Mouse (Mus musculus) neutrophil, adult 5-6 weeks (primary cell): Measurements from ENCODE around the gene Mrm3. TPM values are rescaled to one million over a fixed set of nuclear protein-coding genes. Genes with fewer than 3 reads are reported as not detected.

Experiments used
- ATAC-seq: fragments of 151-379, 151-347 bp; 2 replicates; pipeline ENCODE4 v1.8.0; 2017; ENCODE audit warnings: mild to moderate bottlenecking, moderate TSS enrichment; ENCODE audit not compliant: insufficient number of reproducible peaks, poor library complexity, low FRiP score, severe bottlenecking; ENCODE audit errors: extremely low read depth
- total RNA-seq: library from RNA; stranded (forward); fragments of 200-1000 nt; gene quantifications from 2 replicates; pipeline ENCODE4 v1.2.3, GENCODE M21; 2017

Gene Mrm3
- total RNA-seq, 1 experiment from 2014 or later, result 7.7 TPM

DNA sequence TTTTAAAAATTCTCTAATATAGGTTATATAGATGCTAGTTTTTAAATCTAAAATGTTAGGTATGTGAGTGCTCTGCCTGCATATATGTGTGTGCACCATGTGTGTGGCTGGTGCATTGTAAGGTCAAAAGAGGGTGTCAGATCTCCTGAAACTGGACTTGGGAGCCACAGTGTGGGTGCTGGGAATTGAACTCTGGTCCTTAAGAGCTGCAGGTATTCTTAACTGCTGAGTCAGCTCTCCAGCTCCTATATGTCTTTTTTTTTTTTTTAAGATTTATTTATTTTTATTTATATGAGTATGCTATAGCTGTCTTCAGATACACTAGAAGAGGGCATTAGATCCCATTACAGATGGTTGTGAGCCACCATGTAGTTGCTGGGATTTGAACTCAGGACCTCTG lies 2.9 kb downstream of the Mrm3 start:
- no peak for ATAC-seq

DNA sequence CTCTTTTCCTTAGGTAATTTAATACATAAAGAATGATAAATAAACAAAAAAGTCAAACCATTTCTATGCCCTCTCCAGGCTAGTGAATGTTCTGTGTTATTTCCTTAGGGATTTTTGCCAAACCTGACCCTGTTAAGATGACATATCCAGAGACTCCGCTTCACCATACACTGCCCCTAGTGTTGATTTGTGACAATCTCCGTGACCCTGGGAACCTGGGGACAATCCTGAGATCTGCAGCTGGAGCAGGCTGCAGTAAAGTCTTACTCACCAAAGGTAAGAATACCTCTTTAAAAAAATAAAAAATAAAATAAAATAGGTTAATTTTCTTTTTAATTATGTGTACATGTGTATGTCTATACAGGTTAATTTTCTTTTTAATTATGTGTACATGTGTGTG lies 3.7 kb downstream of the Mrm3 start:
- no peak for ATAC-seq

DNA sequence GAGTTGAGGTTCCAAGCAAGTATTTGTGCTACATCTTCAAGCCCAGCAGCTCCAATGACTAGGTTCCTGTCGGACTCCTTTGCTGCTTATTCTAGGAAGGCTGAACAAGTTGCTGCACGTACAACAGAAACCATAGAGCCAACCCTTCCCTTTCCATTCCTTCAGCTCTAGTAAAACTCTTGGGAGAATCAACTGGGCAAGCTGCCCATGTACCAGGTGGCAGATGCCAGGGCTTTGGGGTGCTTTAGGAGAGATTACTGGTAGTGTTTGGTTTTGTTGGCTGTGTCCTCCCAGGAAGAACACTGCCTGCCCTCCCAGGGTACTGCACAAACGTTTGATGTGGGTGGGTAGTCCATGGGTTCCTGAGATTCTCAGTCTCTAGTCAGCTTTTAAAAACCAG lies 8.5 kb downstream of the Mrm3 start:
- ATAC-seq, result no peak

DNA sequence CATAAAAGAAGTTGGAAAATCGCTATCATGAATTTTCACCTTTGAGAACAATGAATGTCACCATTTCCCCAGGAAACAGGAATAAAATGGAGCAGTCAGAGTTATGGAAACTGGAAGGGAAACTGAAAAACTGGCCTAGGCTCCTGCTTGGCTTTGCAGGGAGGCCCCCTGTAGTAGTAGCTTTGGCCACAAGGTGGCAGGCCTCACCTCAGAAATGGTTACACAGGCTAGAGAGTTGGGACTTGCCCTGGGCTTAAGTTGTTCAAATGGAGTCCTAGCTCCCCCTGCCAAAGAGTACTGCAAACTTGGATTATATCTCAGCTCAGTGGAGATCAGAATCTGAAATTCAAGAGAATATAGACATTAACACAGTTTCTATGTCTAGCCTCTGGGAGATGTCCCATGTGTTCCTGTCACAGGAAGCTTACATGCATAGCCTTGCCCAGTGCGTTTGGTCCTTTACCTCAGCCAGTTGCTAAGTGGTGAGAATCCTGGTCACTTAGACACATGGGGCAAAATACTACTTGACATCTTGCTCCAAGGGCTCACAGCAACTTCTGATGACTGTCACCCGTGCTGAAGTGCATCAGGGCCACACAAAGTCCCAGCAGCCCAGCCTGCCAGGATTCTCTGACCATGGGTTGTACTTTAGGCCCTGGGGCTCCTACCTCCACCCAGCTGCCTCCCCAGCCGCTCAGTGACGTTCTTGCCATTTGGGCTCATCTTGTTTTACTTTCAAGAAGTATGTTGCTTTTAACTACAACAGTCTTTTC lies 9.8 kb downstream of the Mrm3 start:
- ATAC-seq, result peak; percentile 86

DNA sequence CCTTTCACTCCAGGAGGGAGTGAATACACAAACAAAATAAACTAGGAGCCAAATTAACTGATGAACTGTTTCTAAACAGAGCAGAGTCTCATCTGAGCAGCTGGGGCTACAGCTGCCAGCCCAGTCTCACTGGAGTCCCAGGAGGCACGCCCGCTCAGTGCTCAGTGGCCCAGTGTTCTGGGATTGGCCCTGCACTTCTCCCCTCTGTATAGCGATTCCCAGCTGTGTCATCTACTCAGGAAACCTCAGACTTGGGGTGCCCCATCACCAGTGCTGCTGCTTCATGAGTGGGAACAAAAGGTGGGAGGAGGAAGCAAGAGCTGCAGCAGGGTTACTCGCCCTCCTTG lies 10.4 kb downstream of the Mrm3 start:
- no peak for ATAC-seq

DNA sequence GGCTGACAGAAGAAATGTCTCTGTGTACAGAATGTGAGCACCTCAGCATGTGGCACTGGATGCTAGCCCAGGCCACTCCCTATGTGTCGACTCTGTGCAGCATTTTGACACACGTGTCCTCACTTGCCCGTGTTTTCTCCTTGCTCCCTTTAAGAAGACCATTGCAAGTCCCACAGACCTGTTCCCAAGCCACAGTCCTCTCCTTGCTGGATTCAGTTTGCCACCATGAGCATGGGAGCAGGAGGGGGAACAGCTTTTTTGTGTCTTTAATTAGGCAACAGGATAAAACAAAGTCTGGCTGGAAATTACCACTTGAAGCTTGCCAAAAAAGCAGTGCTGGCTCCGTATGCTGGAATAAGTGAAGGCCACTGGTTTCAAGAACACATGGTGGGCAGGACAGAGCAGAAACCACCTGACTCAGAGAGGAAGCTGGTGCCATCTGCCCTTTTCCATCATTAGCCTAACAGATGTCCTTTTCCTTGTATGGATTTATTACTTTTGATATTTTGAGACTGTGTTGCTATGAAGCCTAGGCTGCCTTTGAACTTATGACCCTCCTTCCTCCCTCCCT lies 12.0 kb downstream of the Mrm3 start:
- no peak for ATAC-seq

DNA sequence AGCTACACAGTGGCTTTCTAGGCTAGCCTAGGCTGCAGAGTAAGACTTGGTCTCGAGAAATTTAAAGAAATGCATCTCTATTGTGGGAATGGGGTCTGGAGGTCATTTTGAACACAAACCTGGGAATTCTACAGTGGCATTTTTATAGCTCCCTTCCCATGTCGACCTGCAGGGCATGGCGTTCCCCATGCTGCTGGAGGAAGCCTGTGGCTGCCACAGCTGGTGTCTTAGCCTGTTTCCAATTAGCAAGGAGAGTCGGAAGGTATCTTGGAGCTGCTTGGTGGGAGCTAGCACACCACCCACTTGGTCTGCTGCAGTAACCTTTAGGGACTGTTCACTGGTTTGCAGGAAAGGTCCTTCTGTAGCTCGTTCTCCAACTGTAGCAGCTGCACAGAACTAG lies 12.6 kb downstream of the Mrm3 start:
- no peak for ATAC-seq

DNA sequence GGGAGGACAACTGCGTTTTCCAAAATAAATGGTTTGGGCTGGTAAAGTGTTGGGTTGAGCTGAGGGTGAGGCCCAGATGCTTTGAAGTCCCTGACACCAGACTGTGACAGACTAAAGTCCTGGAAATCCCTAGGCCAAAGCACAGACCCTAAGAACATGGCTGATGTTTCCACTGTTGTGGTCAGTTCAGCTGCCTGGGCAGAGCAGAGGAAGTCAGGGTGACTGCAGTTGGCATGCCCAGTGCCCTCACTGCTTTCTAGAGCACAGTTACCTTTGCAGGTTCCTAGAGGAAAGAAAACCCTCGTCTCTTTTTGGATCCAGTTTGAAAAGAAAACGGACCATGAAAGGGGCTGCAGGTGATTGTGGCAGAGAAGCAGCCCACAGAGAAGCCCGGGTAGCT lies 13.9 kb downstream of the Mrm3 start:
- no peak for ATAC-seq

DNA sequence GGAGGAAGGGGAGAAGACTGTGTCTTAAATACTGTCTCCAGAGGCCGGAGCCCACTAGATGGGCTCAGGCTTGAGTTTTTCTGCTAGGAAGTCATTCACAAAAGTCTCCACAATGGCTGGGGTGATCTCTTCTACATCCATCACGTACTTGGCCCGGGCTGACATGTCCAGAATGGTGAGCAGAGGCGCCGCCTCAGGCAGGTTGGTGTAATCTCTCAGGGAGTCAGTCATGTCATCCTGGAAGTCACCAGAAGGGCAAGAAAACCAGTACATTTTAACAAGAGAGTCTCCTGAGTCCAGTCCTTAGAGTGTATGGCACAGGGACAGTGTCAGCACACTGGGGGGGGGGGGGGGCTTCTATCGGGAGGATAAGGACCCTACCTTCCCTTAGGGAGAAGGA lies 15.0 kb downstream of the Mrm3 start:
- ATAC-seq, result no peak

DNA sequence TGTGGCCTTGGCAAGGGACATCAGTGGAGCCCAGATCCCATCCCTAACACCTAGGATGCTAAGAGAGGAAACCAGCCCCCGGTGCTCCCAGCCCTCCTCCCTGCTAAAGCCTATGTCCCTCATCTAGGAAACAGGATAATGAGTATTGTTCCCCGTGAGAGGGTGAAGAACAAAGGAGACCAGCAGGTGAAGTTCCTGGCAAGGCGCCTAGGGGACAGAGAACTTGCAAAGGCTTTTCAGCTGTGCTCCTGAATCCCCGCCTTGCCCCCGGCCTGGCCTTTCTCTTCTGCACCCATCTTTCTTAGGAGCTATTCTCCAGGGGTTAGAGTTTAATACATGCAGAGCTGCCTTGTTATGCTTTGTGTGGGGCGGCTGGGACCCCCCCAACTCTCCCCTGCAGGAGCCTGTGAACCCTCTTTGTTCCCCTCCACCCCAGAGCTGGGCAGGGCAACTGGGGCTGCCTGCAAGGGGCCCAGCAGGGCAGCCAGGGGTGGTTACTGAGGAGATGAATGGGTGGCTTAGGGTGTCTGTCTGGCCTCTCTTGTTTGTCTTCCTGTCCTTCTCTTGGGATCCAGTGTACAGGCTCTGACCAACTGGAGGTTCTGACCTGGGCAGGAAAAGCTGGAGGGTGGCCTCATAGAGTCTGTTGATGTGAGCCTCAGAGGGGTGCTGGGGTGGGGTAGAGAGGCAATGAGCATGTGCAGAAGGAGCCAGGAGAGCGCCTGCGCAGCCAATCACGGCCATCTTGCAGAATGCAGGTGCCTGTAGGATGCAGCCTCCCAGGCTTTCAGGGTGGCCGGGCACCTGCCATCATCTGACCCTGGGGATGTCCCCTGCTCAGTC lies 16.9 kb downstream of the Mrm3 start:
- no peak for ATAC-seq

DNA sequence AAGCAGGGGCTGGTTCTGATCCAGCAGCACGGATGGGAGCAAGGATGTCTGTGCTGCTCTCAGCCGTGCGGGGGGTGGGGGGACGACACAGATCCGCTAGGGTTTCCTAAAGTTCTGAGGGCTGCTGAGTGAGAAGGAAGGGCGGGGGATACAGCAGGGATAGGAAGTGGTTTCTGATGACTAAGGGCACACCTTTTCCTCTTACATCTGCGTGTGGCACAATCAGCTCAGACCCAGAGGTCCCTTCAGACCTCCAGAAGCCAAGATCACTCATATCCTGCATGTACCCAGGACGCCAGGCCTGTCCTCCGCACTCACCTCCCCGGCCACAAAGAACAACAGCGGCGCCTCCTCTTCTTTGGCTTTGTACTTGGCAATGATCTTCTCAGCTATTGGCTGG lies 17.7 kb downstream of the Mrm3 start:
- ATAC-seq, result peak; percentile 57

DNA sequence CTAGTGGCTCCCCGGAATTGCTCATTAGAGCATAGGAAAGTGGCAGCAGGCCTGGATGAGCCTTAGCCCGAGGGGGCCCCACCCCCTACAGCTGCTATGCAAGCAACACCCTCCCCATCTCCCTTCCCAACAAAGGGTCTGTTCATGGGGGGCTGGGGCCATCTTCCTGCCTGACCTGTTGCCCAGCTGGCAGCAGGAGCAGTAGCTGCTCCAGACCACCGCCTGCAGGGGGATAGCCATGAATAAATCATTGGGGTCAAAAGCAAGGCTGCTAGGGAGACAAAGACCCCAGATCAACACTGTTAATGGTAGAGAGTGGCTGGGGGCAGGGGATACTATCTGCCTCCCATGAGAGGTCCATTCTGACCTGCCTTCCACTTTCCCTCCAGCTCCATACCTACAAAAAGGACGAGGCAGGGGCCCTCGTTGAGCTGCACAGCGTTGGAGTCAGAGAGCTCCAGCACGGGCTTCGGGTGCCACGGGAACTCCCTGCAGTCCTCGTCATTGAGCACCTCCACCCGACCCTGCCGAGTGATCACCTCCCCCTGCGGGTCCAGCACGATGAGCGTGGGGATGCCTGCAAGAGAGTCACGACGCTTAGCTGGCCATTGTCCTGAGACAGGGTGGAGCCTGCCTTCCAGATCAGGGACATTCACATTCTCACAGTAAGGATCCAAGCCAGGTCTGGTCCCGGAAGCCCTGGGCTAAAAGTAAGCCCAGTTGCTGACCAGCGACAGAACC lies 19.3 kb downstream of the Mrm3 start:
- no peak for ATAC-seq

DNA sequence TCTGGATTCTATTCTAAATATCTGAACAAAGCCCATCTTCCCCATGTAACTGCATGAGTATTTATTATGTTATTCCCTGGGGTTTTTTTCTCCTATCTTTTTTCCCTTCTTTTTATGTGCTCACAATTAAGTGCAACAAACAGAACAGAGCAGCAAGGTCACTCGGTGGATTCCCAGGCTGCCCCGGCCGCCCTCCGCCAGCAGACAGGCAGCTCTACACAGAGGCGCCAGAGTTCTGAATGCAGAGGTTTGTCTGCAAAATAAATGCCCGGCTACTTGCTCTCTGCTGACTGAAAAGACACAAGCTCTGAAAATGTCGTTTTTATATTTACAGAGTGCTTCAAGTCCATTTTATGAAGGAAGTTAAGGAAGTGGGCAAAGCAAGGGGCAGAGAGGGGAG lies 24.0 kb downstream of the Mrm3 start:
- ATAC-seq, result no peak

DNA sequence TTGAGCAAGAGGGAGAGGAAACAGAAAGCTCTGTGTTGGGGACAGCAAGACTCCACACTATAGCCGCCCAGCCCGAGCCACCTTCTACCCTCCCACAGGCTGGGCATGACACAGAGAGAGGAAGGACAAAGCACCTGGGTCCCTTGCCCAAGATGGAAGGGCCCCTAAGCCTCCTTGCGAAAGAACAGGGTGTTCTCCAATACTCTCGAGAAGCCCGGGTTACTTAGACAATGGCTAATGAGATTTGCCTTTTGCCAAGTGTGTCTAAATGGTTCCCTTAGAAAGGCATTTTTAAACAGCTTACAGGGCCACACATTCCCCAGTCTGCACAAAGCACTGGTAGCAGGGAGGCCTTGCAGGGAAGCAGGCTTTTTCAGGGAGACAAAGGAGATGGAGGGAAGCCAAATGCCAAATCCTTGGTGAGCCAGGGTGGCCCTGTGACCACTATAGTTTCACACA lies 24.5 kb downstream of the Mrm3 start:
- ATAC-seq, result 0 out of 2 replicates have a peak, but pooled peaks have one; percentile 24

DNA sequence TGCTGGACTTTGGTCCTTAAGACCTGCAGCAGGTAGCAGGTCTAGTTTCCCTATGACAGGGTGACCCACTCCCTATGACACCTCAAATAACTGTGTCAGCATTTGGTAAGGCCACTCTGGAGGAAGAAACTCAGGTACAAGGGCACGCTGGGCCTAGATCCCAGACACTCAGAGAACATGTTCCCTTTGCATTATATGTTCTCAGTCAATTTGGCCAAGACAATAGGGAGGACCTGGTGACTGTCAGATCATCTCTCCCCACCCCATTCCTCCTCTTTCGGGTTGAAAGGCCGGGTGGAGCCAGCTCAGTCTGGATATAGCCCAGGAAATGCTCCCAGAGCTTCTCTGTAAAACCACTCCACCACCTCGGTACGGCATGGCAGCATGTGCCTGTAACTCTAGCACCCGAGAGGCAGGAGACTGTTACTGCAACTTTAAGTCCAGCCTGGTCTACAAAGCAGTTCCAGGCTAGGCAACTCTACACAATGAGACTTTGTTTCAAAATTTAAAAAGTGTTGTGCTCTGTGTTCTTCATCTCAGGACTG lies 25.1 kb downstream of the Mrm3 start:
- no peak for ATAC-seq

DNA sequence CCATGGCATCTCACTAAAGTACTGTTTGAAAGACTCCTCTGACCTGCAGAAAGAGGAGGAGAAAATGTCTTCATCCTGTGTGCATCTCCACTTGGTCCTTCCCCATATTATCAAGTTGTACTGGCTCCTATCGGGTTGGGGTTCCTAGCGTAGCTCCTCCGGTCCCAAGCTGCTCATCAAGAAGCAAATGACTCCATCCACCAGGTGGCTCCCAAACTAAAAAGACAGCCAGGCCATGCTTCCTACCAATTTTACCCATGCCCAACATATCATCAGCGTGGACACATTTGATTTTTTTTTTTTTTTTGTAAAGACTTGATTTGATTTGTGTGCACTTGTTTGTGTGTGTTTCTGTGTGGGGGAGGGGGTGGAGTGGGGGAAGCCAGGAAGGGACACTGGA lies 28.9 kb downstream of the Mrm3 start:
- no peak for ATAC-seq

DNA sequence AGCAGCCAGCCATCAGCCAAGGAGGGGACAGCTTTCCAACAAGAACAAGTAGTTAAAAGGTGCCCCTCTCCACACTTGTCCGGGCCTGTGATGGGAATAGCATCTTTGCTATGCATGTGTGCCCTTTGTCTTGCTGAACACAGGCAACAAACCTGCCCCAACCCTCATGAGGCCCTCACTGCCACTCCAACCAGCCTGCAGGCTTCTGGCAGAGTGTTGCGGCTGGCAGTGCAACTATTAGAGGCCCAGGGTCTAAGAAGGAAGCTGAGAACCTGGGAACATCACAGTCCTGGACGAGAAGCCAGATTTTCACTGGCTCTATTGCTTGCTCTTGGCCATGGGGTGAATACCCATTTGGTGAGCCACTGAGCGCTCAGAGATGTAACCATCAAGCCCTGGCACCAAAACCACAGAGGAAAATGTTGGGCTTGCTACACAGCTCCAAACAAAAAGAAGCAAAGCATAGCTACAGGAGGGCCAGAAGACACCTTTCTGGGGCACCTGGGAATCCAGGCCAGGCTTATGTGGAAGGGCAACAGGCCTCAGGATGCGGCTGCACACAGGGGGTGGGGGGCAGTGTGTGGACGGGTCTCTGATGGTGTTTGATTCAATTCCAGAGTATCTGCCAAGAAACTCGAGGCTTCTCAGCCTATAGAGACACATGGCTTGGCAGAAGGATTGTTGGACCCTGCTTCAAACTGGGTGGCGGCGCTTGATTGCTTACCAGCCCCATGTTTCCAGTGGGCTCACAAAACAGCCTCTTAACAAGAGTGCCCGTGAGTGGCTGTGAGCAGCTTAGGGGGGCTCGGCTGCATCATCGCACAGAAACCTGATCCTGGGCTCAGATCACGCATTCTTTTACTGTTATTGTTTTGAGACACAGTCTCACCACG lies 35.7 kb downstream of the Mrm3 start:
- ATAC-seq, result no peak

DNA sequence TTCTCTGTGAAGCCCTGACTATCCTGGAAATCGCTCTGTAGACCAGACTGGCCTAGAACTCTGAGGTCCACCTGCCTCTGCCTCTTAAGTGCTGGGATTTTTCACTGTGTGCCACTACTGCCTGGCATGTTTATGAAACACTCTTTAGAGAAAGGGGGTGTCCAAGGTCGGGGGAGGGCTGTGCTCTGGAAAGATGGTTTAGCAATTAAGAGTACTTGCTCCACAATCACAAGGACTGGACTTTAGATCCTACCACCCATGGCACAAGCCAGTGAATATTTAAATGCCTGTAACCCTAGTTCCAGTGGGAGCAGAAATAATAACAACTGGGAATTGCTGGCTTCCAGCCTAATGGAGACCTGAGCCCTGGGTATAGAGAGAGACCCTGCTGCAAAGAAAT lies 36.5 kb downstream of the Mrm3 start:
- no peak for ATAC-seq
